Mouse (Mus musculus) spleen, adult 2 months (tissue): ENCODE measurements around the gene Mpeg1.

ENCODE experiments used
- CTCF ChIP-seq: fragments of 200-500 bp; IDR thresholded peaks from 2 replicates; pipeline ENCODE4 v1.5.1; 2011; ENCODE audit warnings: mild to moderate bottlenecking, inconsistent platforms; ENCODE audit not compliant: insufficient read depth, insufficient read length, insufficient replicate concordance; ENCODE audit errors: extremely low read depth
- POLR2A ChIP-seq: fragments of 200-500 bp; IDR thresholded peaks from 2 replicates; pipeline ENCODE4 v1.6.1; 2011; ENCODE audit warnings: low read depth, low read length, inconsistent platforms

DNA sequence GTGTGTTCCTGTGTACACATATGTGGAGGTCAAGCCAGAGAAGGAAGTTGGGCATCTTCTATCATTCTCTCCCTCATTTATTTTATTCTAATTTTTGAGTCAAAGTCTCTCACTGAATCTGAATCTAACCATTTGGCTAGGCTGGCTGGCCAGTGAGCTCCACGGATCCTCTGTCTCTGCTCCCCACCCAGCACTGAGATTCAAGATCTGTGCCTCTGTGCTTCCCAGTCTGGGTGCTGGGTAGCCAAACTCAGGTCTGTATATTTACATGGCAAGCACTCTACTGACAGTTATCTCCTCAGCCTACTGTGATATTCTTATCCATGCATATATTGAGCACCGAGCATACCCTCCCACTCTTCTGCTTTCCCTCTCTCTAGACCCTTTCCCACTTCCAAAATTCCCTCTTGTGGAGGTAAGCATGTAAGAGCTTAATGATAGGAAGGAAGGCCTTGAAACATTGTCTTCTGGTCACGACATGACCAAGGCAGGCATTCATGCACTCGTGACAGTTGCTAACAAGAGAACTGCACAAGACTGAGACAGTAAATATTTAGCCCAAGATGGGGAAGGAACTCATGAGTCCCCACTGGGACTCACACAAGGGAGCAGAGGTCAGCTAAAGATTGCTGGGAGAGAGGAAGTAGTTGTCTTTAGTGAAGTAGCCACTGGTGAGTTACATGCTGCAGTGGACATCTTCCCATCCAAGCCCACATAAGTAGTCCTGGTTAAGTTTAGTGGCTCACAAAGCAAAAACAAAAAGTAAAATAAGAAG is 24.6 kb upstream of the Mpeg1 start:
- TF ChIP-seq POLR2A = no peak
- no peak for TF ChIP-seq CTCF
